Mouse (Mus musculus): ENCODE data around the gene Shq1. TPM values are rescaled to one million over a fixed set of nuclear protein-coding genes. Genes with fewer than 3 reads are reported as not detected.

Gene Shq1
- polyA plus RNA-seq, 1 experiment: 3.6 TPM

- Histone ChIP-seq H3K27ac (ENCODE audit: insufficient read depth, low read length) (no peak overlapping the region), H3K27me3 (ENCODE audit: control insufficient read depth, insufficient read depth, low read length) (no peaks in the 10 kb centered on the region), H3K4me1 (ENCODE audit: control insufficient read depth, insufficient read depth, low read length) (peaks cover 3% of the 10 kb centered on the region), H3K4me3 (replicated peaks; ENCODE audit: insufficient read depth, low read depth, low read length) (no peak overlapping the region)
- no peak for TF ChIP-seq POLR2A (IDR thresholded peaks at IDR 0.05; ENCODE audit: borderline replicate concordance, insufficient read depth, low read length)
- TF ChIP-seq CTCF (IDR thresholded peaks at IDR 0.05; ENCODE audit: borderline replicate concordance, insufficient read depth, low read depth, low read length): no peak
- WGBS: 100% methylated on average over 1 of the region's 1 CpGs
- DNase-seq: no peak
Observed at GRCm38 (mm10) chr6:100640591-100640990, 30.4 kb downstream of the Shq1 start.

- H3K27me3 ChIP-seq (ENCODE audit: control insufficient read depth, insufficient read depth, low read length): no peaks in the 10 kb centered on the region
- no peak for TF ChIP-seq CTCF (IDR thresholded peaks at IDR 0.05; ENCODE audit: borderline replicate concordance, insufficient read depth, low read depth, low read length)
- TF ChIP-seq POLR2A (IDR thresholded peaks at IDR 0.05; ENCODE audit: borderline replicate concordance, insufficient read depth, low read length): no peak
- no peak overlapping the region for H3K27ac ChIP-seq (ENCODE audit: insufficient read depth, low read length)
- 96% methylated on average over 6 of the region's 6 CpGs for WGBS
- no peak overlapping the region for H3K4me3 ChIP-seq (replicated peaks; ENCODE audit: insufficient read depth, low read depth, low read length)
- DNase-seq: no peak
- no peaks in the 10 kb centered on the region for H3K4me1 ChIP-seq (ENCODE audit: control insufficient read depth, insufficient read depth, low read length)
Observed at GRCm38 (mm10) chr6:100629086-100629485, 41.9 kb downstream of the Shq1 start.

GRCm38 (mm10) chr6:100628223-100628622 is 42.7 kb downstream of the Shq1 start:
- DNase-seq: no peak
- TF ChIP-seq CTCF (IDR thresholded peaks at IDR 0.05; ENCODE audit: borderline replicate concordance, insufficient read depth, low read depth, low read length) (no peak), POLR2A (IDR thresholded peaks at IDR 0.05; ENCODE audit: borderline replicate concordance, insufficient read depth, low read length) (no peak)
- 77% methylated on average over 3 of the region's 3 CpGs for WGBS
- Histone ChIP-seq H3K4me3 (replicated peaks; ENCODE audit: insufficient read depth, low read depth, low read length) (no peak overlapping the region), H3K27me3 (ENCODE audit: control insufficient read depth, insufficient read depth, low read length) (no peaks in the 10 kb centered on the region), H3K27ac (ENCODE audit: insufficient read depth, low read length) (no peak overlapping the region), H3K4me1 (ENCODE audit: control insufficient read depth, insufficient read depth, low read length) (no peaks in the 10 kb centered on the region)

GRCm38 (mm10) chr6:100623922-100624321 is 47.0 kb downstream of the Shq1 start:
- no peak for TF ChIP-seq CTCF (IDR thresholded peaks at IDR 0.05; ENCODE audit: borderline replicate concordance, insufficient read depth, low read depth, low read length)
- TF ChIP-seq POLR2A (IDR thresholded peaks at IDR 0.05; ENCODE audit: borderline replicate concordance, insufficient read depth, low read length): no peak
- DNase-seq: no peak
- Histone ChIP-seq H3K27ac (ENCODE audit: insufficient read depth, low read length) (no peak overlapping the region), H3K4me3 (replicated peaks; ENCODE audit: insufficient read depth, low read depth, low read length) (no peak overlapping the region), H3K27me3 (ENCODE audit: control insufficient read depth, insufficient read depth, low read length) (no peaks in the 10 kb centered on the region), H3K4me1 (ENCODE audit: control insufficient read depth, insufficient read depth, low read length) (no peaks in the 10 kb centered on the region)
- 96% methylated on average over 2 of the region's 2 CpGs for WGBS

- no peak for DNase-seq
- TF ChIP-seq CTCF (IDR thresholded peaks at IDR 0.05; ENCODE audit: borderline replicate concordance, insufficient read depth, low read depth, low read length) (no peak), POLR2A (IDR thresholded peaks at IDR 0.05; ENCODE audit: borderline replicate concordance, insufficient read depth, low read length) (no peak)
- WGBS: 82% methylated on average over 2 of the region's 2 CpGs
- Histone ChIP-seq H3K4me1 (ENCODE audit: control insufficient read depth, insufficient read depth, low read length) (no peaks in the 10 kb centered on the region), H3K27me3 (ENCODE audit: control insufficient read depth, insufficient read depth, low read length) (no peaks in the 10 kb centered on the region), H3K27ac (ENCODE audit: insufficient read depth, low read length) (no peak overlapping the region), H3K4me3 (replicated peaks; ENCODE audit: insufficient read depth, low read depth, low read length) (no peak overlapping the region)
Observed at GRCm38 (mm10) chr6:100622861-100623507, 48.0 kb downstream of the Shq1 start.

GRCm38 (mm10) chr6:100620411-100620810 is 50.5 kb downstream of the Shq1 start:
- Histone ChIP-seq H3K4me1 (ENCODE audit: control insufficient read depth, insufficient read depth, low read length) (no peaks in the 10 kb centered on the region), H3K27ac (ENCODE audit: insufficient read depth, low read length) (no peak overlapping the region), H3K4me3 (replicated peaks; ENCODE audit: insufficient read depth, low read depth, low read length) (no peak overlapping the region), H3K27me3 (ENCODE audit: control insufficient read depth, insufficient read depth, low read length) (no peaks in the 10 kb centered on the region)
- TF ChIP-seq CTCF (IDR thresholded peaks at IDR 0.05; ENCODE audit: borderline replicate concordance, insufficient read depth, low read depth, low read length): no peak
- TF ChIP-seq POLR2A (IDR thresholded peaks at IDR 0.05; ENCODE audit: borderline replicate concordance, insufficient read depth, low read length): no peak
- no peak for DNase-seq
- 85% methylated on average over 3 of the region's 3 CpGs for WGBS

GRCm38 (mm10) chr6:100619309-100619708 is 51.6 kb downstream of the Shq1 start:
- DNase-seq: no peak
- Histone ChIP-seq H3K4me3 (replicated peaks; ENCODE audit: insufficient read depth, low read depth, low read length) (no peak overlapping the region), H3K27me3 (ENCODE audit: control insufficient read depth, insufficient read depth, low read length) (no peaks in the 10 kb centered on the region), H3K4me1 (ENCODE audit: control insufficient read depth, insufficient read depth, low read length) (no peaks in the 10 kb centered on the region), H3K27ac (ENCODE audit: insufficient read depth, low read length) (no peak overlapping the region)
- TF ChIP-seq CTCF (IDR thresholded peaks at IDR 0.05; ENCODE audit: borderline replicate concordance, insufficient read depth, low read depth, low read length): no peak
- TF ChIP-seq POLR2A (IDR thresholded peaks at IDR 0.05; ENCODE audit: borderline replicate concordance, insufficient read depth, low read length): no peak
- 93% methylated on average over 7 of the region's 7 CpGs for WGBS

- Histone ChIP-seq H3K27me3 (ENCODE audit: control insufficient read depth, insufficient read depth, low read length) (no peaks in the 10 kb centered on the region), H3K4me1 (ENCODE audit: control insufficient read depth, insufficient read depth, low read length) (no peaks in the 10 kb centered on the region)
- WGBS: 97% methylated on average over 4 of the region's 4 CpGs
Observed at GRCm38 (mm10) chr6:100616133-100616532, 54.8 kb downstream of the Shq1 start.

More at GRCm38 (mm10) chr6:100616133-100616532, 54.8 kb downstream of the Shq1 start:
- Histone ChIP-seq H3K4me3 (replicated peaks; ENCODE audit: insufficient read depth, low read depth, low read length) (no peak overlapping the region), H3K27ac (ENCODE audit: insufficient read depth, low read length) (no peak overlapping the region)
- no peak for DNase-seq
- TF ChIP-seq CTCF (IDR thresholded peaks at IDR 0.05; ENCODE audit: borderline replicate concordance, insufficient read depth, low read depth, low read length) (no peak), POLR2A (IDR thresholded peaks at IDR 0.05; ENCODE audit: borderline replicate concordance, insufficient read depth, low read length) (no peak)
